Mouse (Mus musculus) hindlimb bud, embryonic 11.5 days (tissue): ENCODE results near the gene Zranb1.

Experiments
- DNase-seq: peaks from one replicate; pipeline ENCODE4 v3.0.0-alpha.2; 2012; ENCODE audit warnings: low read depth, low spot score; ENCODE audit errors: extremely low spot score

The Zranb1 gene

GRCm38 (mm10) chr7:132930850-132931559 lies at the start of gene Zranb1:
TSS of gene Zranb1 (plus strand) at chr7:132931142.
- DNase-seq: peak; percentile 90

- DNase-seq: no peak
These were observed 48.6 kb upstream of the Zranb1 start for GRCm38 (mm10) chr7:132882343-132882742.

- no peak for DNase-seq
These were observed 46.9 kb upstream of the Zranb1 start for GRCm38 (mm10) chr7:132884031-132884430.

GRCm38 (mm10) chr7:132887019-132887804 lies 43.7 kb upstream of the Zranb1 start:
- DNase-seq: no peak

DNA sequence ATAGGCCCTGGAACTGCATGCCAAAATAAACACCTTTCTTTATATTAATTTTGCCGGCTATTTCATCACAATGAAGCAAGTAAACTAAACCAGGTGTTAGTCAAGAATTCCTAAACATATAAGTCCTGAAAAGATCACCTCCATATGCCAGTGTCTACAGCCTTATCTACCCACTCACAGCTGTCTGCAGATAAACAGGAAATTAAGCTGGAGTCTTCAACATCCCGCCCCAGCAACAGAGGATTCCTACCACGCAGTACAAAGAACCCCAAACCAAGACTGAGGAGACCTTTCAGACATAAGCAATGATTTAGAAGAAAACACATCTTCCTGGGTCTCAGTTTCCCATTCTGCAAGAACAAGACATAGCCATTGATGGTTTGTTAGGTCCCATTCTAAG lies 42.9 kb upstream of the Zranb1 start:
- no peak for DNase-seq

DNA sequence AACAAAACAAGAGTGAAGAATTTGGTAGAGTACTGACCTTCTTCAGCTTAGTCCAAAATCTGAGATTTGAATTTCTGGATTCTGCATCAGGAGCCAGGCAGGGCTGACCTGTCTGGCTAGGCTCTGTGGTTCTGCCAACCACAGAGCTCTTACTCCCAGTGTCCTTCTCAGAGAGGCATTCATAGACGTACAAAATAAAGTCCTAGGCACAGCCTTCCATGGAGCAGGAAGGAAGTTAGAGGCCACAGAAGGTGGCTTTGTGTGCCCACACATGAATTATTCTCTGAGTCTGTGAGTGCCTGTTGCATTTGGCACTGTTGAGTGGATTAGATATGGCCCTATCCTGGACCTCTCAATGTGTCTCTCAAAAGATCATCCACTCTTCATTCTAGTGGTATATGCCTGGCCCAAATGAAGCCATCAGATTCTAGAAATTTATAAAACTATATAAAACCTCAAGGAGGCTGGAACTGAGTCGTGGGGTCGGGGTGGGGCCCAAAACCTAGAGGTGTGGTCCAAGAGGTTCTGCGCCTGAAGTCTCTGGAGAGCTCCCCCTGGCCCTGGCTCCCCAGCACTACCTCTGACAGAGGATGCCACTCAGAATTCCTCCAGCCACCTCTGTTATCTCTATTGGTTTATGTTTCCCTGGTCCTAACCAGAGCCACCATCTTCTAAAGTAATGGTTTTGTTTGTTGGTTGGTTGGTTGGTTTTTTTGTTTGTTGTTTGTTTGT lies 42.3 kb upstream of the Zranb1 start:
- DNase-seq: no peak

DNA sequence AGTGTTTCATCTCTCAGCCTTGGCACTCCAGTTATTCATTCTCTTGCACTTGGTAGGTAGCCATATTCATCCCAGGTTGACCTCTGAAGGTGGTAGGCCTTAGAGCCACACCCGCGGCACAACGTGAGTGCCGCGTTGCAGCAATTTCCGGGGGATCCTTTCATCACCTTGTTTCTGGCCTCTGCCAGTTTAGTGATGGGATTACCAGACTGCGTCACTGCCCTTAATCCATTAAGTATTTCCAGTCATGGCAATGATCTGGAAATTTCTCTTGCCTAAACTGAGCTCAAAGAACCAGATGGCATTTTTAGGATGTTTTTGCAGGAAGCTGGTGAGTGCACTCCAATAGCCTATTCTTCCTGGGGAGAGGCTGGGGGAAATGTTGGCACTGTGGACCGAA lies 41.3 kb upstream of the Zranb1 start:
- DNase-seq: no peak

GRCm38 (mm10) chr7:132890201-132890600 lies 40.7 kb upstream of the Zranb1 start:
- DNase-seq: no peak

DNA sequence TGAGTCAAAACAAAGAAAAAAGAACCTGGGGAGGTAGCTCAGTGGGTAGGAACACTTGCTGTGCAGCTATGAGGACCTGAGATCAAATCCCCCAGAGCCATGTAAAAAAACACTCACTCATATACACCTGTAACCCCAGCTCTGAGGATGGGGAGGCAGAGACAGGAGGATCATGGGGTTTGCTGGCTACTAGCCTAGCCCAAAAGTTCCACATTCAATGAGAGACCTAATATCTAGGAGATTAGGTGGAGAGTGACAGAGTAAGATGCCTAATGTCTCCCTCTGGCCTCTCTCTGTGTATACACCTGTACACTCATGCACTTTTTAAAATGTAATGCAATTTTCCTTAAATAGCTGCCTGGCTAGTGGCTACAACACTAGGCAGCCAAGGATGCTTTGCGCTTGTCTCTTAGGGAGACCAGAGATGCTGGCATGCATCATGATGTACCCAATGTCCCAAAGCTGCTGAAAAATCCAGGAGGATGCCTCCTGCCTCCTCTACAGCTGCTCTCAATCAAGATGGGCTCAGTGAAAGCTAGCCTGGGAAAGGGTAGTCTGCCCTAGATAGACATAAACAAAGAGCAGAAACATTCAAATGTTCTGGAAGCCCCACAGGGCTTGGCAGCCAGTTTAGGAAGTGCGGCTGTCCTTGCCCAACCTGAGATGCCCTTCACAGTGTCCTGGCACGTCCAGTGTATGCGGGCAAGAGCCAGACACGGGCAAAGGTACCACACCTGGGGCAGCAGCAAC lies 39.2 kb upstream of the Zranb1 start:
- no peak for DNase-seq

- no peak for DNase-seq
These were observed 38.7 kb upstream of the Zranb1 start for GRCm38 (mm10) chr7:132892311-132892661.

DNA sequence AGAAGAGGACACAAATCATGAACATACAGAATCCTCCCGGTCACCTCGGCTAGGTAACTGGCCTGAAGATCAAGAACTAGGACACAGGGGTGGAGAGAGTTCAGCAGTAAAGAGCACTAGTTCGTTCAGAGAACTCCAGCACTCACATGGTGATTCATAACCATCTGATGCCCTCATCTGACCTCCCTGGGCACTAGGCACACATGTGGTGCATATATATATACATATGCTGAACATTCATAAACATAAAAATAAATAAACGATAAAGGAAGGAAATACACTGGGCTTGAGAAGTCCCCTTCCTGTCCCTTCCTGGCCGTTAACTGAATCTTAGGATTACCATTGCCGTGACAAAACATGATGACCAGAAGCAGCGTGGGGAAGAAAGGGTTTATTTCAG lies 38.1 kb upstream of the Zranb1 start:
- DNase-seq: no peak

- DNase-seq: no peak
These were observed 37.6 kb upstream of the Zranb1 start for GRCm38 (mm10) chr7:132893336-132893735.

GRCm38 (mm10) chr7:132894841-132895555 lies 35.9 kb upstream of the Zranb1 start:
- DNase-seq: no peak

DNA sequence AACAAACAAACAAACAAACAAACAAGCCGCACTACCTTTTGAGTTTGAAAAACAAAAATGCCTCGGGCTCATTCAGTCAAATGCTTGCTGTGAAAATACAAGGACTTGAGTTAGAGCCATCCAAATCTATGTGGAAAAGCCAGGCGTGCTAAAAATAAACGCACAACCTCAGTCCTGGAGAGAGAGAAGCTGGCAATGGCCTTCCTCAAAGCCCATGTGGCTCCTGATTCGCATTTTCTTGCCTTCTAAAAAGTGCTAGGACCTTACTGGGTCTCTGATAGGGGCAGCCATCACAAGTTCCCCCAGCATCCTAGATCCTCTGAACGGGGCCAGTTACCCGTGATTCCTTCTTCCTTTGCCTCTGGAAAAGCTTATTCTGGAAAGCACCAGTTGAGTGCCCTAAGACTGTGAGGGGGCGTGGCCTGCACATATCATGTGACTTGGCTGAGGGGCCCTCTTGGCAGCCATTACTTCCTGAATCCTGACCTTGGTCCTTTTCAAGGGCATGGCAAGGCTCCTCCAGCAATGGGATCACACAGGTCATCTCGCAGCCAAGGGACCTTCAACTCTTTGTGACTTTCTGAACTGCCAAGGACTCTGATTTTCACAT lies 34.6 kb upstream of the Zranb1 start:
- DNase-seq: no peak

DNA sequence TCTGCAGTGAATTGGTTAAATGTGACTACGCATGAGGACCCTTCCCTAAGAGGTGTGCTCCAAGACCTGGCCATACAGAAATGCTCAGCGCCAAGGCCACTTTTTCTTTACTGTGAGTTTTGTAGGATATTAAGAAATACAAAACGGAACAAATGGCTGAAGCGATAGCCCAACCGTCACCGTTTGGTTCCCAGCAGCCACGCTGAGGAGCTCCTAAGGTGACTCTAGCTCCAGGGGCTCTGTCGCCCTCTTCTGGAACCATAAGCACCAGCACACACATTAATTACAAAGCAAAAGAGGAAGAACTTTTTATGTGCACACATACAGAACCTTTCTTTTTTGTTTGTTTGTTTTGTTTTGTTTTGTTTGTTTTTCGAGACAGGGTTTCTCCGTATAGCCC lies 33.7 kb upstream of the Zranb1 start:
- no peak for DNase-seq

- no peak for DNase-seq
These were observed 32.7 kb upstream of the Zranb1 start for GRCm38 (mm10) chr7:132898234-132898633.

- no peak for DNase-seq
These were observed 30.0 kb upstream of the Zranb1 start for GRCm38 (mm10) chr7:132900826-132901531.

DNA sequence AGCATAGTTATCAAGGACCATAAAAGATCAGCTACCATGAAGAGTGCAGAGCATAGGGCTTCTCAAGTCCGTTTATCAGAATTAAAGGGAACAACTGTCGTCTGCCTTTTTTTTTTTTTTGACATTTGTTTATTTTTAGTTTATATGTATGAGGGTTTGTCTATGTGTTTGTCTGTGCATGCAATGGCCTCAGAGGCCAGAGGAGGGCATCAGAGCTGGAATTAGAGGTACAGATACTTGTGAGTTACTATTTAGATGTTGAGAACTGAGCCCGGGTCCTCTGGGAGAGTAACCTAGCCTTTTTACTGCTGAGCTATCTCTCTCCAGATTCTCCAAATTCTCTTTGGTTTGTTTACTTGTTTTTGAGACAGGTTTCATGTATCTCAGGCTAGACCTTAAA lies 27.1 kb upstream of the Zranb1 start:
- no peak for DNase-seq

DNA sequence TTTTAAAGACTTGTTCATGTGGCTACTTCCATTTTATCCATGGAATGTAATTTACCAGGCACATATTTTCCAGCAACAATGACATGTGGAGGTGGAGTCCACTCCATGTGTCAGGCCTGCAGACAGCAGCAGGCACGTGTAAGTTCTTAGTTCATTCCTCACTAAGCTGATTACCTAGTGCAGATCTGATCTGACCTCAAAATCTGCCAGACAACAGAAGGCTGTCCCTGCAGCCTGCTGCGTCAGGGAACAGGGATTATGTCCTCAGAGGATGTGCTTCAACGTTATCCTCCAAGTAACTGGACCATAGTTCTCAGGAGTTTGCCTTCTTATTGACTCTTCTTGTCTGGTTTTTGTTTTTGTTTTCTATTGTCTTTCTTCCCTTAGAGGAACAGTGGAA lies 9.0 kb upstream of the Zranb1 start:
- no peak for DNase-seq

DNA sequence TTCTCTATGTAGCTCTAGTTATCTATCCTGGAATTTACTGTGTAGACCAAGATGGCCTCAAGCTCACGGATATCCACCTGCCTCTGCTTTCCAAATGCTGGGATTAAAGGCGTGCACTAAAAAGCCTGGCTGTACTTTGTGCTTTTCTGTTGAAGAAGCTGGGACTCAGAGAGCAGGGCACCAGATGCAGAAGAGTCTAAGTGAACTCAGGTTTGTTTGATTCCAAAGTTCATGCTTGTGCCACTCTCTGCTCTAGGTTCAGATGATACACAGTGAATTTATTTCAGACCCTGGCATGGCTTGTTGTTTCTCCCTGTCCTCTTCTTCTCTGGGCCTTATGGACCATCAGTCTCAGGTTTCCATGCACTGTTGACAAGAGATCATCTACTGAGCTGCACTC lies 5.7 kb upstream of the Zranb1 start:
- DNase-seq: no peak
